Mouse (Mus musculus): ENCODE measurements around the gene Wfikkn2.
A peak's percentile ranks its signal among the peaks of the same experiment; 100 is the strongest.

Gene Wfikkn2

DNA sequence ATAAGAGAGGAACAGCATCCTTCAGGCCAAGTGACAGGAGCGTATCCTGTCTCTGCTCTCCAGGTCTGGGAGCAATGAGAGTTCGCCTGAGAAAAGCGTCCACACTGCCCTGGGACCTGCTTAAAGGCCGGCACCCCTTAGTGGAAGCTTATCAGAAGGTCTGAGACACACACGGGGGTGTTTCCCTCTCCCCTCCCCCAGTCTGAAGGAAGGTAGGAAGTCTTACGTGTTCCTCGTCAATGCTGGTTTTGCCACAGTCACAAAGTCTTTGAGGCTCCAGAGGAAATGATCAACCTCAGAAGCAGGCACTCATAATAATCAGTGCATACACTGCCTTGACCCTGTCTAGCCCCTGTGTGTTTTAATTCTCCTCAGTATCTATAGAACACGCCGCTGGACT, 22.3 kb downstream of the Wfikkn2 start:
- DNase-seq (ENCODE audit: low spot score in 2 of 2): no peak

DNA sequence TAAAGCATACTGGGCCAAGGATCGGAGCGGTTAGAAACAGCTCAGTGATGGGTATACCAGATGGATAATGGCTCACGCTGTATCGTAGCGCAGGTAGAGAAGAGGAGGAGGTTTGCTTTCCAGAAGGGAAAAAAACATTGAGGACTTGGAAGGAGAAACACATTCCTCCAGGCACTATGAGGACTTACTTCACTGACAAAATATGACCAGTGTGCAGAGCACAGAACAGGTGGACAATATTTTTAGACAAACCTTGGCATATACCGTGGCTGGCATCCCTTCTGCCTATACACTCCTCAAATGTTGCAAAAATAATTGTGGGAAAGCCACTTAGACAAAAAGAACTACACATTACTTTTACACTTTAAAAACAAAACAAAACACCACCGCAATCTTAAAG, 24.5 kb downstream of the Wfikkn2 start:
- no peak for DNase-seq (ENCODE audit: low spot score in 2 of 2)

DNA sequence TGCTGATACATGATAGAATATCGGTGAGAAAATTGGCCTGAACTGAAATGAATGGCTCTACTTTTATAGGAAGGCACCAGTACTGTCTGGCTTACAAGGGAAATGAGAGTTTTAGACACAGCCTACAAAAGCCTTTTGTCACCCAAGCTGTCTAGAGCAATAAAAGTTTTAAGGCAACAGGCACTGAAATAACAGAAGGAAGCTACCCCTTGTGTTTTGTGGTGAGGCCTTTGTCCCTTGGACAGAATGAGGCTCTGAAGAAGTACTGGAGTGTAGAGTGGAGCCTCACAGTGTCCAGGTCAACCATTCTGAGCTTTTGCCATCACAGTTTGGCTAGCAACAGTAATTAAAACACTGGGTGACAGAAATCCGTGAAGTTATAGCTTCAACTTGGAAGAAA, 29.6 kb downstream of the Wfikkn2 start:
- no peak for DNase-seq (ENCODE audit: low spot score in 2 of 2)

DNA sequence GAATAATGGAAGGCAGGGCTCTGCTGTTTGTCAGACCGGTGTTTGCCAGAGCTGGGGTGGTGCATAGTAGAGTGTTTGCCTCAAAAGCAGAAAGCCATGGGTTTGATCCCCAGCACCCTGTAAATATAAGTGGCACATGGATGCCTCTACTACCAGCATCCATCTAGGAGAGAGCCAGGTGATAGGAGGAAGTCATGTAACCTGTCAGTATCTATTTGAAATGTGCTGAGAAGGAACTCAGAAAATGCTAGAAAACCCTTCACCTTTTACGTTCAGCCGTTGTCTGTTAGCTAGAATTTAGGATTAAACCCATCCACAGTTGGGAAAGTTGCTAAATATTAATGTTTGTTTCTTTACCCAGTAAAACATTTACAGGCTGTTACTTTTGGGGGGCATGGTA, 30.2 kb downstream of the Wfikkn2 start:
- no peak for DNase-seq (ENCODE audit: low spot score in 2 of 2)

DNA sequence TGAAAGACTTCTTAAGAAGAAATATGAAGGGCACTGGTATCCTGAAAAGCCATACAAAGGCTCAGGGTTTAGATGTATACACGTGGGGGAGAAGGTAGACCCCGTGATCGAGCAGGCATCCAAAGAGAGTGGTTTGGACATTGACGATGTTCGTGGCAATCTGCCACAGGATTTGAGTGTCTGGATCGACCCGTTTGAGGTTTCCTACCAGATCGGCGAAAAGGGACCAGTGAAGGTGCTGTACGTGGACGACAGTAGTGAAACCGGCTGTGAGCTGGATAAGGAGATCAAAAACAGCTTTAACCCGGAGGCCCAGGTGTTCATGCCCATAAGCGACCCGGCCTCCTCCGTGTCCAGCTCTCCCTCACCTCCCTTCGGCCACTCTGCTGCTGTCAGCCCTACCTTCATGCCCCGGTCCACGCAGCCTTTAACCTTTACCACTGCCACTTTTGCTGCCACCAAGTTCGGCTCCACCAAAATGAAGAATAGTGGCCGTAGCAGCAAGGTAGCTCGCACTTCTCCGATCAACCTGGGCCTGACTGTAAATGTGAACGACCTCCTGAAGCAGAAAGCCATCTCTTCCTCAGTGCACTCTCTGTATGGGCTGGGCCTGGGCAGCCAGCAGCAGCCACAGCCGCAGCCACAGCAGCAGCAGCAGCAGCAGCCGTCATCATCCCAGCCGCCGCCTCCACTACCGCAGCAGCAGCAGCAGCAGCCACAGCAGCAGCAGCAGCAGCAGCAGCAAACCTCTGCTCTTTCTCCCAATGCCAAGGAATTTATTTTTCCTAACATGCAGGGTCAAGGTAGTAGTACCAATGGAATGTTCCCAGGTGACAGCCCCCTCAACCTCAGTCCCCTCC, 31.8 kb downstream of the Wfikkn2 start:
- no peak for DNase-seq (ENCODE audit: low spot score in 2 of 2)

DNA sequence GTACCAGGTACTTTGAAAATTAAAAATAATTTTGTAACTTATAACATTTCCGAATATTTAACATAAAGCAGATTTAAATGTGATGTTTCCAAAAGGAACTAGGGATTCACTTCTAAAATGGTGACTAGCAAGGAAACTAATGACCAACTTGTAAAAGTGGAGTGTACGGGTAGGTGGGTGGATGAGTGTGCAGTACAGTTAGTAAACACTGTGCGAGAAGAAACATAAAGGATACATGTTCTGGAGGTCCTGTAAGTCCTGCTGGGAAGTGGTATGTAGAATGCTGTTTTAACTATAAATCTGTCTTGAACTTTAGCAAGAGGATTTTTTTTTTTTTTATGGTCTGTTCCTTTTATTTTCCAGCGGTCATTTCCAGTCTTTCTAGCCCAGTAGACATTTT, 32.8 kb downstream of the Wfikkn2 start:
- no peak for DNase-seq (ENCODE audit: low spot score in 2 of 2)

DNA sequence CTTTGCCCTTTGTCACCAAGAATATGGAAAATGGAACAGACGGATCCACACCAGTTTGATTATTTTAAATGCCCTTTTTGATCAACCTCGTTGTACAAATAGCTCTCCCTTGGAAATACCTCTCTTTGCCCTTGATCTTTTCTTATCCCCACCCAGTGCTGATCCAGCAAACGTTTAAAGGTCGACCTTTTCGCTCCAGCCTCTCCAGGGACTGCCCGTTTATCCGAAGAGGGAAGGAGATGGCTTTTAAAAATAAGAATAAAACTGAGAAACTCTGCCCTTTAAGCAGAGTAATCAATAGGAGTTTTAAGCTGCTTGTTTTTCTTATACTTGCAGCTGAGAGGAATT, 33.3 kb downstream of the Wfikkn2 start:
- no peak for DNase-seq (ENCODE audit: low spot score in 2 of 2)

DNA sequence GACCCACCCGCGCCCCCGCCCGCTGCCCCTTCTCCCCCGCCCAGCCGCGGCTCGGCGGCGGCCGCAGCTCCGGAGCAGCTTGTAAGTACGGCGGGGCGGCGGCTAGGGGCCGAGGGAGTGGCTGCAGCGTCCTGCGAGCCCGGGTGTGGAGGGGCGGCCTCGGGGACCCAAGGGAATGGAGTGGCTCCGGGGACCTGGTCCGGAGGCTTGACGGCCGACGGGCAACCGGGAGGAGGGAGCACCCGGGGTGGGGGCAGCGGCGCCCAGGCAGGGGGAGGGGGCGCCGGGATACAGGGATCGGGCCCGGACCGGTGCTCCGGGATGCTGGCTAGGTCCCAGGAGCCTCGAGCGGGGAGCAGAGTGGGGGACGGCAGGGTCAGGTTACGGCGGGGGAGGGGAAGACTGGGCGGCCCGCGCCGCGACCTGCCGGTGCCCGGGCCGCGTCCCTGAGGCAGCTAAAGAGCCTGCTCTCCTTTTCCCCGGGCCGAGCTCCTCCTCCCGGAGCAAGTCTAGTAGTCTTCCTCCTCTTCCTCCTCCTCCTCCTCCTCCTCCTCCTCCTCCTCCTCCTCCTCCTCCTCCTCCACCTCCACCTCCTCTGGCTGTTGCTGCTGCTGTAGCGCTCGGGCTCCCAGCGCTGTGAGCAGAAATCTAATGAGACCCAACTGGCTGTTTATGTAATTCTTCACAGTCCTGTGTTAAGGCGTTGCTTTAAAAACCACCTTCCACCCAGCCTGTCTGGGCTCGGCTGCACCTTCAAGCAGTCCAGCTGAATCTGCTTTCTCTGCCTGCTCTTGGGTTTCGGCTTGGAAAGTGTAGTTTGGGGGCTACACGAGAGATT, 33.9 kb downstream of the Wfikkn2 start:
- DNase-seq (ENCODE audit: low spot score in 2 of 2): peak; percentile 42 to 44

DNA sequence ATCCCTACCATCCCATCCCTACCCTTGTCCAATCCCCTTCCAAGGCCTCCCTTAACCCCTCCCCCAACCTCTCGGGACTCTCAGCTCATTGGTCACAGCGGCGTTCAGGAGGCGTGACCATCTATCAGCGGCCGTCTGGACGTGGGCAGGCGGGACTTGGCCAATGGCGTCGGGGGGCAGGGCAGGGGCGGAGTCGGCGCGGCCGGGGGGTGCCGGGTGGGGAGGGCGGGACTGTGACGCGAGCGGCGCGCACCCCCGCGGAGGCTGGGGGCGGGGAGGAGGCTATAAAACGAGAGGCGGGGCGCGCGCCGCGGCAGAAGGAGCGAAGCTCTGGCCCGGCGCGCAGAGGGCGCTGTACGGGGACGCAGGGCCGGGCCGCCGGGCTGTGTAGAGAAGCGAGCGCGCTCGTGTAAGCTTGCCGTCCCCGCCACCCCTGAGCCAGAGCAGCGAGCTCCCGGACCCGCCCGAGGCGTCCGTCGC, 34.6 kb downstream of the Wfikkn2 start, which contains the start of gene Tob1:
TSS of gene Tob1 (plus strand) at position 331 of the 480 bp plus-strand sequence.
- peak; percentile 97 to 98 for DNase-seq (ENCODE audit: low spot score in 2 of 2)

DNA sequence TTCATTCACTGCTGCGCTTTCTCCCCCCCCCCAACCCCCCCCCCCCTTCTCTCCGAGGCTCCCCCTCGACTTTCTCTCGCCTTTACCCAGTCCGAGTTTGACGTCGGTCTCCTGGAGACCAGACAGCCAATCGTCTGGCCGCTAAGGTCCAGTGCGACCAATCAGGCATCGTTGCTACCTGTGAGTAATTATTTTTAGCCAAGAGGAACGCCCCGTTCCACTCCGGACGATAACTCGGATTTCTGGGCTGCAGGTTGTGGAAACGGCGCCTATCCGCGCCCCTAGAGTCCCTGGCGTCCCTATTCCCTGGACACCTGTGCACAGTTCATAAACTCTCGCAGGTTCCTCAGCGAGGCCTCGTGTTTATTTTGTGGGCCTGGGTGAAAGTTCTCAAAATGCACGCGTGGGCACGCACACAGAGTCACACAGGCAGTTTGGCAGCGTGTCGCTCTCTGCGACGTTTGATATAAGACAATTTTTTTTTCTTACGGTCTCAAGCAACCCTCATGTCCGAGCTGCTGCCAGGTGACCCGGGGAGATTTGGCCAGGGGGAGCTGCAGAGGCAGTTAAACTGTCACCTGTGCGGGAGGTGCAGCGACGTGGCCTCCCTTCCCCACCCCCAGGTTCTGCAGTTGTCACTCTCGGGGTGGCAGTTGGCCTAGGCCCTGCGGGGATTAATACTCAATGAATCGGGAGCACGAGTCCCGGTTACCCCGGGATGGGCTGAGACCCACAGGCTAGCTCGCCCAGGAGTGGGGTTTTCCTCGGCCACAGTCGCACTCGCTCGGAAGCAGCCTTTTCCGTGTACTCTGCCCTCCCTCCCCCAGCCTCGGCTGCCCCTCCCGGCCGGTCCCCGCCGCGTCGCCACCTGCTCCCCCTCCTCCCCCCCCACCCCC, 35.4 kb downstream of the Wfikkn2 start:
- DNase-seq (ENCODE audit: low spot score in 2 of 2): peak; percentile 87 to 92

DNA sequence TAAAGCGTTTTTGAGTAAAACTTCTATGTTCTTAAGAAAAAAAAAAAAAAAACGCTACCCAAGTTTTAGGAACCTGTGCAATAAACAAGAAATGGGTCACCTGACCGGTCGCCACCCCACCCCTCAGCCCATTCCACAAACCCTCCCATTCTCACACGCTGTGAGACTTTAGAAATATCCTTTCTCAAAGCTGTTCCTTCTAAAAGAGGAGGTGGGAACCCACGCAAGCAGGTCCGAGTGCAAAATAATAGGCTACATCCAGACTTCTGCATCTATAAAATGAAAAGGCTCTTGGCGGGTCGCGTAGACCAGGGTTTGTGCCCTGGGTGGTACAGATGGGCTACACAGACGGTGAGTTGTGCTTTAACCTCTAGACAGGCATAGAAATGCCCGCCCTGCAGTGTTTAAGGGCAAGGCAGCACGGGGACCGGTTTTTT, 36.1 kb downstream of the Wfikkn2 start:
- DNase-seq (ENCODE audit: low spot score in 2 of 2): peak; percentile 50 to 58

DNA sequence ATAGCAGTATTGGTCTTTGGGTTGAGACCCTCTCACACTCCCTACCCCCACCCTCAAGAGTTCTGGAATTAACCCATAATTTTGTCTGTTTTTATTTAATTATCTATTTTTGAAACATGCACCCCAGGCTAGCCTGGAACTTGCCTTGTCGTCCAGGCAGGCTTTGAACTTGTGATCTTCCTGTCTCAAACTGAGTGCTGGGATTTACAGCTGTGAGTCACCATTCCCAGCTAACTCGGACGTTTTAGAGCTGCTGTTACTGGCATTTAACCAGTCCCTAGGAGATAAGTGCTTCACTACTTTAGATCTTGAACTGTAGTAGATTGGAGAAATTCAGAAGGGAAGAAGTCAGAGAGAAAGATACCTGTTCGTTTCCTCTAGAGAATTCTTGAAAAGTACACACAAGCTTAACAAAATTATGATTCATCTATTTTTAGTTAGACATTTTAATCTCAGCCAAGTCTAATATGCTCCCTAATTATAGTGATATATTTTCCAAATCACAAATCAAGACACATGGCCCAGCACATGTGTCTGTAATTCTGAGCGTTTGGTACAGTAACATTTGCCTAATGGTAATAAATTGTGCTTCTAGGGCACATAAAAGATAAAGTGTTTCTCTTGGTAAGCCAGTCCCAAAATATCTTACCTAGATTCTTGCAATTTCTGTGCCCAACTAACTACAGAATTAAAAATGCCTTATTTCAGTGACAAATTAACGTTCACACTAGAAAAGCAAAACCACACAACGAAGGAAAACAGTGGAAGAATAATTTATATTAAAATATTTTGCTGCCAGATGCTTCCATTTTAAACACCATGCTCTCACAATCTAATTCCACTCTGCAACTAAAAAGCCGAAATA, 36.8 kb downstream of the Wfikkn2 start:
- DNase-seq (ENCODE audit: low spot score in 2 of 2): no peak

DNA sequence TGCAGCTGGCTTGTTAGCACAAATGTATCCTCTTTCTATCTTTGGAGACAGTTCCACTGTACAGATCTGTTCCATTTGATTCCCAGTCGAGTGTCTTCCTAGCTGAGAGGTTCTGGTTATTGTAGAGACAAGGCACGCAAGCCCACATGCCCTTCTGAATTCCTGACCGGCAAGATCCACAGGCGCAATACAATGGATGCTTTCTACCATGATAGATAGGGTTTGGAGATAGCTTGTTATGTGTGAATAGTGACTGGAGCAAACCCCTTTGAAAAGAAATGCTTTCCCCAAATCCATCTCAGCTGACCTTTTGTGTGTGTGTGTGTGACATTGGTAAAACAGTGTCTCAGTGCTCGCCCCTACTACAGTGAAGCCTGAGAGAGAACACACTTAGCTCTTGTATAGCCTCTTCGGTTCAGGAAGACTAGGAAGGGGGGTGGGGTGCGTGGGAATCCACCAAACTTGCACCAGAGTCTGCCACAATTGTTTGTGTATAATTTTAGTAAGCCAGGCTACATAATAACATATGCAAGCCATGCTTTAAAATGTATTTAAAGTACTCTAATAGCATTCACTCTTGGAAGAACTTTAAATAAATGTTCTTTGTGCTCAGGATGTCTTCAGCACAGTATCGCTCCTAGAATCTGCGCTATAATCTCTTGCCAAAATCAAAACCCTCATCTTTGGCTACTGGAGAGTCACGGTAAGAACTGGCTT, 39.2 kb downstream of the Wfikkn2 start:
- no peak for DNase-seq (ENCODE audit: low spot score in 2 of 2)

DNA sequence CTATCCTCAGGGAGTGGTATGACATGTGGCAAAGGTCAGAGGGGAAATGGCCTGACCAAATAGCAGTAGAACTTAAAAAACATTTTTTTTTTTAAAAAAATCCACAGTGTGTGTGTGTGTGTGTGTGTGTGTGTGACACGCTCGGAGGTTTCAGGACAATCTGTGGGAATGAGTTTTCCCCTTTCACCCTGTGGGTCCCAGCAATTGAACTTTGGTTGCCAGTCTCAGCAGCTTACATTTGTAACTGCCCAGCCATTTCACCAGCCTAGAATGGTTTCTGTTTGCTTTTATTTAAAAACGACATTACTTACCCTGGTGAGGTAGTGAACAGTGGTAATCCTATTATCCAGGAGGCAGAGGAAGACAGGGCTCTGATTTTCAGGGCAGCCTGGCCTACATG, 42.7 kb downstream of the Wfikkn2 start:
- no peak for DNase-seq (ENCODE audit: low spot score in 2 of 2)

DNA sequence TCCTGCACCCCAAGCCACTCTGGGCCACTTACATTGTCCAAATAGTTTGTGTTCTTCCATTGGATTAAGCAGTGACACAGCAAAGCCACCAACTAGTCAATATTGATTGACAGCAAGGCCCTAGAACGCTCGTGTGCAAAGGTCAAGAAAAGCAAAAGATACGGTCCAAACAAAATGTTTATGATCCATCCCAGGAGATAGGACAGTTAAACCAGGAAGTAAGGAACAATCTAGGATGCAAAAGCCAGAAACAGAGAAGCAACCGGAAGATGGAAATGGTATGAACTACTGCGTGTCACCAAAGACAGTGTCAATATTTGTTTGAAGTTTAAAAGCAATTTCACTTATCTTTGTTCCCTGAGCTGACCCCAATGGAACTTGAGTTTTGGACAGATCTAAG, 43.7 kb downstream of the Wfikkn2 start:
- DNase-seq (ENCODE audit: low spot score in 2 of 2): no peak

DNA sequence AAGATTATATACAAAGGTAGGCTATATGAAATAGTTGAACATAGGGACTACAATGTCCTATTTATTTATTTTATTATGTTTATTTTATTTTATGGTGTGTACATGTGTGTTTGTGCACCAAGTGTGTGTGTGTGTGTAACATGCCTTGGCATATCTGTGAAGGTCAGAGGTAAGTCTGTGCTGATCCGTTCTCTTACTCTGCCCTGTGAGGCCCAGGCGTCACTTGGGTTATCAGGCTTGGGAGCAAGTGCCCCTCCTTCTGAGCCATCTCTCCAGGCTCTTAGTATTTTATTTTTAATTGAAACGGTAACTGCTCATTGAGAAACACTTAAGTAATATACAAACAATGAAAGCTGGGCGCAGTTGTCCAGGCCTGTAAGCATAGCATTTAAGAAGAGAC, 45.4 kb downstream of the Wfikkn2 start:
- no peak for DNase-seq (ENCODE audit: low spot score in 2 of 2)

DNA sequence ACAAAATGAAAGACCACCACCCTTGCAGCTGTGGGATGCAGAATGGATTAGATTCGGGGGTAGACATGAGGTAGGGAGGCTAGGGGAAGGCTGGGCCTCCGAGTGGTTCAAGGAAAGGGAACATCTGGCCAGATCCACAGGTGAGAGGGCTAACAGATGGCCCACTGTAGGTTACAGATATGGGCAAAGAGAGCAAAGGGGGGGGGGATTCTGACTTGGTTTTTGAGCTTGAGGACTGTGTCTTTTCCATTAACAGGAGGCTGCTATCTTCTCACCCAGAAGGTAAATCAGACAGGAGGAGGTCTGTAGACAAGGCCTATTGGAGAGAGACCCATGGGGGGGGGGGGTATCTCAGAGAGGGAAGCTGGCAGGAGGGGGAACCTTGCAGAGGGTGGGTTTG, 46.0 kb downstream of the Wfikkn2 start:
- no peak for DNase-seq (ENCODE audit: low spot score in 2 of 2)

DNA sequence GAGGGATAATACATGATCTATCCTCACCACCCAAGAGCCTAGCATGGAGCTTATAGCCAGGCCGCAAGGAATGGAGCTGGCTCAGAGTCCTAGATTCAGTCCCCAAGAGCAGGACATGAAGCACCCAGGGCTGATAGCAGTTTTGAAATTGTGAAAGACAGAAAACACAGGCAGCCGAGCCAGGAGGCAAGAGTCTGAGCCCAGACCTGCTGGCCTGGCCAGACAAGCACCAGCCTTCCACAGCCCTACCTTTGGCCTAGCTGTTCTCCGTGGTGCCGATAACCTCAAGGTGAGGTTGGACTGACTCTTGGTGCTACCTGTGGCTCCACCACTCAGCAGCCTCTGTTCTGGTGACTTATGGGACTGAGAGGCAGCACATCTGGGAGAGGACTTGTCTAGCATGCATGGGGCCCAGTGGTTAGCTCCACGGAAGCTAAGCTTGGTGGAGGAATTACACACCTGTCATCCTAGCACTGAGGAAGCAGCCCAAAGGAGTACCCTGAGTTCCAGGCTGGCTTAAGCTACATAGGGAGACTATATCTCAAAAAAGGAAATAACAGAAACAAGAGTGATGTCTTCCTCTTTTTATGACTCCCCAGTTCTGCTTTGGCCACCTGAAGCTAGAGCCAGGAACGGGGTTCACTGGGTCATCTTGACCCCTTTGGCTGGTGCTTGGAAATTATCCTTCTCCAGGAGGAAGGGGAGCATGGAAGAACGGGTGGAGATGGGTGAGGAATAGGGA, 47.2 kb downstream of the Wfikkn2 start:
- DNase-seq (ENCODE audit: low spot score in 2 of 2): no peak

DNA sequence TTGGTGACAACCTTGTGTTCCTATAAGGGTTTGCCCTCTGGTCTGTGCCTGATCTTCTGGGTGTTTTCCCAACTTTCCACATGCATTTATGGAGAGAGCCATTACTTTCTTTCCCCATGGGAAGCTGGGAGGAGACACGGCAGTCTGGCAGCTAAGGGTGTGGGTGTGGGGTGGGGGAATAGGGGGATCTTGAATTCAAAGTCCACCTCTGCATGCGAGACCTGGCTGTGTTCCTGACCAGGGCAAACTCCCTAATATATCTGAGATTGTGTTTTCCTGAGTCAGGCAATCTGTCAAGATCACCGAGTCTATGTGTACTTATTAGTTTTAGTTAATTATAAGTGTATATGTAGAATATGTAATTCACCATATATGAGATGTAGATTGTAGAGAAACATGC, 49.5 kb downstream of the Wfikkn2 start:
- DNase-seq (ENCODE audit: low spot score in 2 of 2): no peak

All from frontal cortex, postnatal 14 days (tissue).